Mouse (Mus musculus) thymus, adult 2 months (tissue): ENCODE measurements around the gene Gapdh.

Source experiments
- CTCF ChIP-seq: fragments of 200-500 bp; IDR thresholded peaks from 2 replicates; pipeline ENCODE4 v1.5.1; 2012; ENCODE audit warnings: mild to moderate bottlenecking, control low read depth, low read length, moderate library complexity, borderline replicate concordance; ENCODE audit not compliant: control insufficient read depth, poor library complexity, insufficient read depth; ENCODE audit errors: extremely low read depth
- POLR2A ChIP-seq: fragments of 200-500 bp; IDR thresholded peaks from 2 replicates; pipeline ENCODE4 v1.6.1; 2012; ENCODE audit warnings: mild to moderate bottlenecking, low read length, control low read depth, moderate library complexity; ENCODE audit not compliant: control insufficient read depth, poor library complexity, insufficient read depth; ENCODE audit errors: extremely low read depth

- no peak for TF ChIP-seq POLR2A
- TF ChIP-seq CTCF: no peak
Observed at GRCm38 (mm10) chr6:125128724-125129123, 37.5 kb downstream of the Gapdh start.
